Mouse (Mus musculus) ES-Bruce4 (cell line): Measurements from ENCODE around the gene Cmip. TPM values are rescaled to one million over a fixed set of nuclear protein-coding genes. Genes with fewer than 3 reads are reported as not detected.

Source experiments
- H3K27ac ChIP-seq: 2 replicates; pipeline ENCODE4 v1.5.1; 2012; ENCODE audit warnings: low read length, inconsistent platforms; ENCODE audit not compliant: insufficient read depth
- H3K27me3 ChIP-seq: 2 replicates; pipeline ENCODE4 v1.6.1; 2012; ENCODE audit warnings: mild to moderate bottlenecking, low read length, inconsistent platforms; ENCODE audit not compliant: control insufficient read depth, poor library complexity, insufficient read depth, severe bottlenecking
- H3K36me3 ChIP-seq: 2 replicates; pipeline ENCODE4 v1.6.1; 2012; ENCODE audit warnings: inconsistent platforms, mild to moderate bottlenecking, low read length, moderate library complexity; ENCODE audit not compliant: control insufficient read depth, poor library complexity, insufficient read depth, severe bottlenecking
- H3K4me1 ChIP-seq: one replicate; pipeline ENCODE4 v1.8.1; 2011; ENCODE audit warnings: low read length; ENCODE audit not compliant: control insufficient read depth, insufficient read depth
- H3K4me3 ChIP-seq: 2 replicates; pipeline ENCODE4 v1.5.1; 2011; ENCODE audit warnings: low read depth, mild to moderate bottlenecking, low read length
- H3K9ac ChIP-seq: 2 replicates; pipeline ENCODE4 v1.6.1; 2012; ENCODE audit warnings: low read depth, mild to moderate bottlenecking, inconsistent platforms; ENCODE audit not compliant: poor library complexity, severe bottlenecking
- H3K9me3 ChIP-seq: replicated peaks from 2 replicates; pipeline ENCODE4 v1.6.1; 2012; ENCODE audit warnings: mild to moderate bottlenecking, low read length, inconsistent platforms; ENCODE audit not compliant: control insufficient read depth, poor library complexity, insufficient read depth, severe bottlenecking
- EP300 ChIP-seq: IDR thresholded peaks from 2 replicates; pipeline ENCODE4 v1.6.1; 2011; ENCODE audit warnings: low read depth, low read length; ENCODE audit not compliant: insufficient read depth
- POLR2A ChIP-seq: IDR thresholded peaks from one replicate; pipeline ENCODE4 v1.8.1; 2011; ENCODE audit warnings: low read length; ENCODE audit not compliant: insufficient read depth
- polyA plus RNA-seq: library from polyadenylated mRNA; stranded (reverse); fragments of >200 nt; gene quantifications from 2 replicates; pipeline ENCODE4 v1.2.4, GENCODE M21; 2011; ENCODE audit warnings: low read depth; ENCODE audit not compliant: missing spikeins, insufficient read depth, insufficient read length

Cmip gene
- polyA plus RNA-seq, 1 experiment, result 67.9 TPM

GRCm38 (mm10) chr8:117507703-117508102 is 250.8 kb downstream of the Cmip start:
- Histone ChIP-seq H3K27me3 (no peaks in the 10 kb centered on the region), H3K36me3 (no peaks in the 10 kb centered on the region), H3K9me3 (no peaks in the 10 kb centered on the region; the same call in 1 of the 2 replicates), H3K4me1 (peaks cover 6% of the 10 kb centered on the region), H3K27ac (no peak overlapping the region), H3K9ac (no peak overlapping the region), H3K4me3 (no peak overlapping the region)
- no peak for TF ChIP-seq EP300
- no peak for TF ChIP-seq POLR2A

Other genes with a start within 250 kb of the Cmip start
- 0.56 and 0.84 TPM in 2 replicates for gene Pkd1l2, start 174.6 kb upstream of the Cmip start, polyA plus RNA-seq
- not detected in 2 replicates for gene Bco1, start 161.2 kb upstream of the Cmip start, polyA plus RNA-seq
- 11.0 and 11.7 TPM in 2 replicates for gene Gan, start 98.9 kb upstream of the Cmip start, polyA plus RNA-seq
- gene Plcg2, start 241.2 kb downstream of the Cmip start, polyA plus RNA-seq, result 32.4 and 32.7 TPM in 2 replicates